Mouse (Mus musculus) forebrain, postnatal 0 days (tissue): ENCODE measurements around the gene Lpar6. TPM values are rescaled to one million over a fixed set of nuclear protein-coding genes. Genes with fewer than 3 reads are reported as not detected.

Experiments
- ATAC-seq: fragments of 200-750 bp; cut with Nextera tagmentation; 2 replicates; pipeline ENCODE4 v1.8.0; 2017; ENCODE audit warnings: mild to moderate bottlenecking, moderate library complexity
- DNase-seq: peaks from one replicate; pipeline ENCODE4 v3.0.0-alpha.2; 2015
- H3K27ac ChIP-seq: fragments of 300-500 bp; sonication (generic); 2 replicates; pipeline ENCODE4 v1.5.1; 2014; ENCODE audit warnings: low read depth, mild to moderate bottlenecking, antibody characterized with exemption, low read length, moderate library complexity, mixed read lengths
- H3K27me3 ChIP-seq: fragments of 300-500 bp; sonication (generic); 2 replicates; pipeline ENCODE4 v1.6.1; 2014; ENCODE audit warnings: mild to moderate bottlenecking, low read length, mixed read lengths; ENCODE audit not compliant: insufficient read depth
- H3K36me3 ChIP-seq: fragments of 300-500 bp; sonication (generic); 2 replicates; pipeline ENCODE4 v1.6.1; 2014; ENCODE audit warnings: mild to moderate bottlenecking, moderate library complexity; ENCODE audit not compliant: insufficient read depth
- H3K4me1 ChIP-seq: fragments of 300-500 bp; sonication (generic); 2 replicates; pipeline ENCODE4 v1.6.1; 2014; ENCODE audit warnings: antibody characterized with exemption; ENCODE audit not compliant: insufficient read depth
- H3K4me2 ChIP-seq: fragments of 300-500 bp; sonication (generic); 2 replicates; pipeline ENCODE4 v1.6.1; 2014; ENCODE audit warnings: low read depth, mild to moderate bottlenecking, moderate library complexity
- H3K4me3 ChIP-seq: fragments of 300-500 bp; sonication (generic); 2 replicates; pipeline ENCODE4 v1.5.1; 2014; ENCODE audit warnings: low read depth, low read length, mixed read lengths
- H3K9ac ChIP-seq: fragments of 300-500 bp; sonication (generic); 2 replicates; pipeline ENCODE4 v1.6.1; 2014; ENCODE audit warnings: mild to moderate bottlenecking
- H3K9me3 ChIP-seq: fragments of 300-500 bp; sonication (generic); 2 replicates; pipeline ENCODE4 v1.6.1; 2016; ENCODE audit warnings: low read length
- CTCF ChIP-seq: sonication (generic); IDR thresholded peaks from 2 replicates; pipeline ENCODE4 v1.5.1; 2016; ENCODE audit warnings: antibody characterized with exemption, control low read depth, low read depth
- WGBS: fragments of 180-500 bp; shearing (Covaris S2); extraction: QIAGEN DNeasy Blood & Tissue Kit; methylation state at CpG from one replicate; pipeline ENCODE4 v1.1.7; 2014; 5-methylcytosine and 5-hydroxymethylcytosine counted together
- microRNA counts: library from miRNA; unstranded; fragments of <30 nt; microRNA quantifications from one replicate; lab custom pipeline; 2015
- microRNA-seq, 2 experiments: library from miRNA; unstranded; fragments of <30 nt; microRNA quantifications; one replicate each; pipeline ENCODE4; 2016
- polyA plus RNA-seq: library from polyadenylated mRNA; unstranded; fragments of >200 nt; fragmentation: Nextera tagmentation; extraction: Ambion mirVana; gene quantifications from 2 replicates; pipeline ENCODE4 v1.2.1, GENCODE M21; 2015
- total RNA-seq: library from RNA; depleted of rRNA; stranded (reverse); fragments of >200 nt; gene quantifications from 2 replicates; pipeline ENCODE4 v1.2.3, GENCODE M21; 2014; rRNA removed

Gene Lpar6
- total and polyA plus RNA-seq, 2 experiments from 2014 or later, result 1.8 to 2.6 TPM

DNA sequence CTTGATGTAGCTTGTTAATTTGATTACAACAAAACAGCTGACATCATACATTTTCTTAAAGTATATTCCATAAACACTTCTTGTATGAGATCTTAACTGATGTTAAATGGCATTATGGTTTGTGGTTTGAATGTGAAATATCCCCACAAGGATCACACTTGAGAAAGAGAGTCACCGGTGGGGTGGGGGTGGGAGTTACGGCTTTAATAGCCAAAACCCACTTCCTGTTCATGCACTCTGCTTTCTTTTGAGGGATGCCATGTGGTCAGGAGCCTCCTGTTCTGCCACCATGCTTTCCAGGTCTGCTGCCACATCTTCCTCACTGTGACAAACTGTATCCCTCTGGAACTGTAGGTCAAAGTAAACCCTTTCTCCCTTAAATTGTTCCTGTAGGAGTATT lies 52.2 kb downstream of the Lpar6 start:
- ATAC-seq (no peak), DNase-seq (no peak)
- no peak overlapping the region for H3K4me3 ChIP-seq
- no peaks in the 10 kb centered on the region for H3K27me3 ChIP-seq
- H3K9me3 ChIP-seq, result no peaks in the 10 kb centered on the region
- 0 out of 2 replicates have a peak, but pooled peaks cover 3% of the 10 kb centered on the region for H3K36me3 ChIP-seq
- H3K27ac ChIP-seq, result no peak overlapping the region
- no peak overlapping the region for H3K4me2 ChIP-seq
- no peaks in the 10 kb centered on the region for H3K4me1 ChIP-seq
- WGBS, result 97% methylated on average over 2 of the region's 2 CpGs
- no peak overlapping the region for H3K9ac ChIP-seq
- TF ChIP-seq CTCF, result no peak

DNA sequence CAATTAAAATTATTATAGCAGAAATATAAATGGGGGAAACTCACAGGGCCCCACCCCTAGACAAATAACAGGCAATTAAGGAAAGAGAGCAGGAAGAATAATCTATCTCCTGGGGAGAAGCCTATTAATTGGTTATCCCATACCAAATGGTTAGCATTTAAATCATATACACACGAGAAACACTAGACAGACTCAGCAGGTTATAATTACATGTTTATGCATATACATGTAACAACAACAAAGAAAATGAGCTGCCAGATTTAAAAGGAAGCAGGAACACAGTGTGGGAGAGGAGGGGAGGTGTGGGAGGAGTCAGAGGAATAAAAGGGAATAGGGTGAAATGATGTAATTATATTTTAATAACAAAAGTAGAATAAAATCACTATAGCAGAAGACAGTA lies 54.7 kb downstream of the Lpar6 start:
- DNase-seq (no peak), ATAC-seq (peak; percentile 32; the same call in 1 of the 2 replicates)
- H3K9me3 ChIP-seq, result no peaks in the 10 kb centered on the region
- no peak overlapping the region for H3K27ac ChIP-seq
- 13% methylated on average over 1 of the region's 1 CpGs for WGBS
- H3K4me2 ChIP-seq, result no peak overlapping the region
- H3K36me3 ChIP-seq, result 0 out of 2 replicates have a peak, but pooled peaks cover 3% of the 10 kb centered on the region
- H3K27me3 ChIP-seq, result no peaks in the 10 kb centered on the region
- no peaks in the 10 kb centered on the region for H3K4me1 ChIP-seq
- H3K9ac ChIP-seq, result no peak overlapping the region
- no peak overlapping the region for H3K4me3 ChIP-seq
- TF ChIP-seq CTCF, result no peak

MicroRNA genes within 50 kb of the gene (microRNA counts, 519-probe panel; counts per million panel counts)
- not detected for microRNA mmu-miR-687 (lab: Ali Mortazavi, UCI)

Small RNAs within 50 kb of the gene (microRNA-seq; reads per million reads assigned to microRNA genes)
- 0 reads per million in 2 experiments for gene Mir687

Other genes starting within 250 kb of the Lpar6 start
- 0.38 and 0.62 TPM in 2 replicates for gene Cysltr2, start 188.8 kb upstream of the Lpar6 start, total RNA-seq
- 0.30 and 0.64 TPM in 2 replicates for gene Cysltr2, start 188.8 kb upstream of the Lpar6 start, polyA plus RNA-seq
- 63.9 and 79.9 TPM in 2 replicates for gene Rcbtb2, start 114.9 kb upstream of the Lpar6 start, total RNA-seq
- 39.1 and 48.9 TPM in 2 replicates for gene Rcbtb2, start 114.9 kb upstream of the Lpar6 start, polyA plus RNA-seq
- gene Rb1, start 87.9 kb downstream of the Lpar6 start, total RNA-seq, result 27.9 and 37.9 TPM in 2 replicates
- 16.2 and 20.6 TPM in 2 replicates for gene Rb1, start 87.9 kb downstream of the Lpar6 start, polyA plus RNA-seq
- 317 and 332 TPM in 2 replicates for gene Itm2b, start 147.4 kb downstream of the Lpar6 start, total RNA-seq
- gene Itm2b, start 147.4 kb downstream of the Lpar6 start, polyA plus RNA-seq, result 802 and 892 TPM in 2 replicates